Mouse (Mus musculus) large intestine, adult 2 months (tissue): ENCODE measurements around the gene Dbn1. TPM values are rescaled to one million over a fixed set of nuclear protein-coding genes. Genes with fewer than 3 reads are reported as not detected.

Source experiments
- DNase-seq: peaks from one replicate; pipeline ENCODE4 v3.0.0-alpha.2; 2012; ENCODE audit warnings: low read depth, low spot score
- WGBS: fragments of 180-500 bp; shearing (Covaris S2); methylation state at CpG from one replicate; pipeline ENCODE4 v1.1.7; 2018; 5-methylcytosine and 5-hydroxymethylcytosine counted together
- polyA plus RNA-seq: library from polyadenylated mRNA; depleted of rRNA; stranded (reverse); fragments of >200 nt; gene quantifications from 2 replicates; pipeline ENCODE4 v1.2.3, GENCODE M21; 2012

Gene Dbn1
- polyA plus RNA-seq, 1 experiment = 8.2 TPM

GRCm38 (mm10) chr13:55482542-55482941, 5.4 kb downstream of the Dbn1 start:
- WGBS = 73% methylated on average over 7 of the region's 7 CpGs
- DNase-seq = no peak

DNA sequence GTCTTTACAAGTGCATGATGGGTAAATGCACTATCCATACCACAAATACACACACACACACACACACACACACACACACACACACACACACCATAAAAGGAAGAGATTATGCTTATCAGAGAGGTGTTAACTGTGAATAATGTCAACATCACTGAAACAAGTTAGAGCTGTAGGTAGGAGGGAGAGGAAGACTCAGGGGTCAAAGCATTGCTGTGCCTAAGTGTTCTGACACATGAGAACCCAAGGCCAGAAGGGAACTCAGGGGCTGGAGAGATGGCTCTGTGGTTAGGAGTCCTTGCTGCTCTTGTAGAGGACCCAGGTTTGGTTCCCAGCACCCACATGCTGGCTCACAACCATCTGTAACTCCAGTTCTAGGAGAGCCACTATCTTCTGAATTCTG, 8.0 kb downstream of the Dbn1 start:
- no peak for DNase-seq

- WGBS = 57% methylated on average over 7 of the region's 7 CpGs
- DNase-seq = no peak
Measured at GRCm38 (mm10) chr13:55479008-55479407, 8.9 kb downstream of the Dbn1 start.

GRCm38 (mm10) chr13:55478036-55478435, 9.9 kb downstream of the Dbn1 start:
- WGBS = 53% methylated on average over 5 of the region's 5 CpGs
- no peak for DNase-seq

DNA sequence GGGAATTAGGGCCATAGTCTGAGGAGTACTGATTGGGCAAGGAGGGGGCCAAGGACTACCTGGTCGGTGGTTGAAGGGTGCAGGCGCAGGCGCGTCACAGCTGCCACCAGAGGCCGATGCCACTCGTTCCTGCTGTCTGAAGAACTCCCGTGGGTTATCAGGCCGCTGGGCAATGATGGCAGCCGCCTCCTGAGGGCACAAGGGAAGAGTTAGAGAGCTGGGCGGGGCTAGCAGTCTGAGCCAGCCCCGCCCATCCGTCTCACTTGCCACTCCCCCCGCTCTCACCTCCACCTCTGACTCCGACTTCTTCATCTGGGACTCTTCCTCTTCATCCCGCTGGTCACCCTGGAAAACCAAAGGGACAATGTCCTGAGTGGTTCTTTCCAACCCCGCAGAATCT, 10.4 kb downstream of the Dbn1 start:
- DNase-seq = no peak
- 57% methylated on average over 16 of the region's 16 CpGs for WGBS

GRCm38 (mm10) chr13:55476256-55476655, 11.7 kb downstream of the Dbn1 start:
- 82% methylated on average over 8 of the region's 8 CpGs for WGBS

DNA sequence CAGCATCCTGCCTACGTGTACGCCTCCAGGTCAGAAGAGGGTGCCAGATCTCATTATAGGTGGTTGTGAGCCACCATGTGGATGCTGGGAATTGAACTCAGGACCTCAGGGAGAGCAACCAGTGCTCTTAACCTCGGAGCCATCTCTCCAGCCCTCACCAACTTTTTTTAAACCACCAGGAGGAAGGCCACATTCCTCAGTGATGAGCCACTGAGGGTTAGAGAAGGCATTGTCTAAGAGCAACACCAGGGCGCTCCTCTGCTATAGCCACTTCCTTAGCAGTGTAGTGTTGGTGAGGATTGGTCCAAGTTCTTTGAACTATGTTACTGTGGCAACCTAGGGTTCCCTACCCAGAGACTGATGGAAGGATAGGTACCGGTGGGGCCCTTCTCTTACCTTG, 12.2 kb downstream of the Dbn1 start:
- WGBS = 82% methylated on average over 5 of the region's 5 CpGs
- DNase-seq = no peak

More at GRCm38 (mm10) chr13:55476256-55476655, 11.7 kb downstream of the Dbn1 start:
- DNase-seq = no peak

- no peak for DNase-seq
- 31% methylated on average over 5 of the region's 5 CpGs for WGBS
Measured at GRCm38 (mm10) chr13:55474621-55475069, 13.3 kb downstream of the Dbn1 start.

- WGBS = 50% methylated on average over 11 of the region's 11 CpGs
- no peak for DNase-seq
Measured at GRCm38 (mm10) chr13:55473961-55474360, 13.9 kb downstream of the Dbn1 start.

- 40% methylated on average over 18 of the region's 18 CpGs for WGBS
- DNase-seq = no peak
Measured at GRCm38 (mm10) chr13:55473076-55473831, 14.7 kb downstream of the Dbn1 start.

DNA sequence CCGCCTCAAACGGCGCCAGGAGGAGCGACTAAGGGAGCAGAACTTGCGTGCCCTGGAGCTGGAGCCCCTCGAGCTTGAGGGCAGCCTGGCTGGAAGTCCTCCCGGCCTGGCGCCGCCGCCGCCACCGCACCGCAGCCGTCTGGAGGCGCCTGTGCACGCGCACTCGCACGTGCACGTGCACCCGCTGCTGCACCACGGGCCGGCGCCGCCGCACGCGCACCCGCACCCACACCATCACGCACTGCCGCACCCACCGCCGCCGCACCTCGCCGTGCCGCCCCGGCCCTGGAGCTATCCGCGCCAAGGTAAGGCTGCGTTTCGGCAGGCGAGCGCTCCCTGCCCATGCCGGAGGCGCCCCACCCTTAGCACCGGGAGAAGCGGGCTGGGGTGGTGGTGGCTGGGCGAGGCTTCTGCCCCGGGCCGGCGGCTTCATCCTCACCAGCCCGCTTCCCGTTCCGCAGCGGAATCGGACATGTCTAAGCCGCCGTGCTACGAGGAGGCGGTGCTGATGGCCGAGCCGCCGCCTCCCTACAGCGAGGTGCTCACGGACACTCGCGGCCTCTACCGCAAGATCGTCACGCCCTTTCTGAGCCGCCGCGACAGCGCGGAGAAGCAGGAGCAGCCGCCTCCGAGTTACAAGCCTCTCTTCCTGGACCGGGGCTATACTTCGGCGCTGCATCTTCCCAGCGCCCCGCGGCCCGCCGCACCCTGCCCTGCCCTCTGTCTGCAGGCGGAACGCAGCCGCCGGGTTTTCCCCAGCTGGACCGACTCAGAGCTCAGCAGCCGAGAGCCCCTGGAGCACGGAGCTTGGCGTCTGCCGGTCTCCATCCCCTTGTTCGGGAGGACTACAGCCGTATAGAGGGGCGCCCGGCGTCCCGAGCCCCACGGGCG, 15.5 kb downstream of the Dbn1 start:
- WGBS = under 1% methylated on average over 103 of the region's 103 CpGs
- no peak for DNase-seq

DNA sequence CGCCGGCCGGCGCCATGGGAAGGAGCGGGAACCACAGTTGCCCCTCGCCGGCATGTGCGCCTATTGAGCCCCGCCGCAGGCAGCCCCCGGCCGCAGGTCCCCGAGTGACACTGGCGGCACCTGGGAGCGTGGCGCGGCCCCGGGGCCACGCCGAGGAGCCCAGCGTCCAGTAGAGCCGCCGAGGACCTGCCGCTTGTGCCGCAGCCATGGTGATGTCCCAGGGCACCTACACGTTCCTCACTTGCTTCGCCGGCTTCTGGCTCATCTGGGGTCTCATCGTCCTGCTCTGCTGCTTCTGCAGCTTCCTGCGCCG, 16.1 kb downstream of the Dbn1 start:
- WGBS = under 1% methylated on average over 31 of the region's 31 CpGs
- DNase-seq = no peak

- WGBS = under 1% methylated on average over 54 of the region's 54 CpGs
Measured at GRCm38 (mm10) chr13:55471156-55471818, 16.6 kb downstream of the Dbn1 start.

GRCm38 (mm10) chr13:55470372-55470771, 17.5 kb downstream of the Dbn1 start:
- DNase-seq = no peak
- 72% methylated on average over 9 of the region's 9 CpGs for WGBS

More at GRCm38 (mm10) chr13:55471156-55471818, 16.6 kb downstream of the Dbn1 start:
- DNase-seq = no peak

DNA sequence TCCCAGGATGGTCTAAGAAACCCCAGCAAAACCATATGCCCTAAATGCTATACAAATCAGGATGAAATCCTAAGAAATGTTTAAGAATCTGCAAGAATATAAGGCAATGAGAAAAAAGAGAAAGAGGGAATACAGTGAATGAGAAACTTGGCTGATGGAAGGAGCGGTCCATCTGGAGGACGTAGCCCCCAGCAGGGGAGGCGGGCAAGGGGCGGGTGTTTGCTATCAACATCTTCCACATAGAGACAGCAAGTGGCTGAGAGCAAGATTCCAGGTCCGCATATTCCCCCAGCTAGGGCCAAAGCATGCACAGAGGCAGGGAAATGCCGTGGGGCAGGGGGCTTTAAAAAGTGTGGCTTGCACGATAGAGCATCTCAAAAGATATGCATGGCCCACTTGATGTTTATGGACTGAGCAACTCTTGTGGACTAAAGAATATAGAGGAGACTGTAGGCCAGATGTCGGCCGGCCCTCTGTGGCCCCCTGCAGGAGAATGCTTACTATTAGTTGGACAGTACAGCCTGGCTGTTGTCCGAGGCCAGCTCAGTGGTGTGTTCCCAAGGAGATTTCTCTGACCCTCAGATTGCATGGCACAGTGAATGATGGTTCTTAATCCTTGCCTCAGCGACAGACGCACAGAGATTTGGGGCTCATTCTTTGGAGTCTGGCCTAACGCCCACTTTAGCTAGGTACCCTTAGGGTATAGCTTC, 18.9 kb downstream of the Dbn1 start:
- 43% methylated on average over 13 of the region's 13 CpGs for WGBS
- no peak for DNase-seq

DNA sequence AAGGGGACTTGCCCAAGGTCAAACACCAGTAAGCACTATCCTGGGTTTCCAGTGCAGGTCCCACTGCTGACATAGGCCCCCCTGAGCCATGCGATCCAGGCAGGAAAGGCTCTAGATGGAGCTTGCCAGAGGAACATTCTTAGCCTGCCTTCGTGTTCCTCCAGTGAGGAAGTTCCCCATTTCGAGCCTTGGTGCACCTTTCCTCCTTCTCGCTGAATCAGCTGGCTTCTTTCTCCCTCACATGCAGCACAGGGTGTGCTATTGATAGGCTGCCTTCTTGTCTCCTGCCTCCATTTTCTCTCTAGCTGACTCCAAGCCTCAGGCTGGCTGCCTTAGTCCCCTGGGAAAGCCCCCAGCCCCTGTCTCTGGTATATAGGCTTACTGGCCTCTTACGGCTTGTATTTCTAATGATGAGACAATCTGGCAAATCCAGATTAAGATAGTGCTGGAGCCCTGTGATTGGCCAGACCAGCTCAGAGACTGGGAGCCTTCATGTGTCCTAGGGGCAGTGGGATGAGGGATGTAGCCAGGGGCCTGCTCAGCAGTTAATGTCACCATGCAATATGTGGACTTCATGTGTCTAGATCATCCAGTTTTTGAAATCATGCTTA, 22.0 kb downstream of the Dbn1 start:
- no peak for DNase-seq

GRCm38 (mm10) chr13:55465184-55465583, 22.7 kb downstream of the Dbn1 start:
- 26% methylated on average over 3 of the region's 3 CpGs for whole genome bisulfite sequencing

More for the DNA sequence above, 22.0 kb downstream of the Dbn1 start:
- 61% methylated on average over 5 of the region's 5 CpGs for WGBS

GRCm38 (mm10) chr13:55464027-55464884, 23.7 kb downstream of the Dbn1 start, which contains the start of gene Prr7:
TSS of gene Prr7 (plus strand) at chr13:55464267.
- 1% methylated on average over 80 of the region's 84 CpGs for WGBS
- DNase-seq = no peak

More at GRCm38 (mm10) chr13:55465184-55465583, 22.7 kb downstream of the Dbn1 start:
- DNase-seq = no peak
